Mouse (Mus musculus) CH12.LX (cell line): ENCODE measurements at regions not wholly inside any gene's neighbourhood (a gene's known extent, or its start where the extent isn't known, plus 50 kb on each side); places are given as distances from the start of the nearest gene placed in this dataset.

ENCODE experiments used
- DNase-seq: peaks from one replicate; pipeline ENCODE4 v3.0.0-alpha.2; 2013; ENCODE audit errors: extremely low read depth
- H3K27ac ChIP-seq: 2 replicates; pipeline ENCODE4 v1.5.1; 2012; ENCODE audit warnings: low read depth, mild to moderate bottlenecking, control low read depth, moderate library complexity; ENCODE audit not compliant: insufficient read depth
- H3K27me3 ChIP-seq: replicated peaks from 2 replicates; pipeline ENCODE3; 2012; ENCODE audit warnings: inconsistent platforms
- H3K36me3 ChIP-seq, 2 experiments: replicated peaks in 1 of 2; 2 replicates each; pipeline versions ENCODE3 to v1.6.1; 2012; ENCODE audit warnings: inconsistent platforms in 1 of 2, low read length in 1 of 2, mild to moderate bottlenecking in 1 of 2, mixed read lengths in 1 of 2, moderate library complexity in 1 of 2; ENCODE audit not compliant: control insufficient read depth in 1 of 2, insufficient read depth in 1 of 2
- H3K4me1 ChIP-seq, 2 experiments: 2 replicates each; pipeline ENCODE4 v1.6.1; 2012; ENCODE audit warnings: inconsistent platforms in 1 of 2, moderate library complexity in 1 of 2; ENCODE audit not compliant: insufficient read depth in 2 of 2, control insufficient read depth in 1 of 2
- H3K4me2 ChIP-seq: 2 replicates; pipeline ENCODE4 v1.6.1; 2012; ENCODE audit warnings: low read depth, mild to moderate bottlenecking, control low read depth; ENCODE audit not compliant: poor library complexity, insufficient read depth, severe bottlenecking
- H3K4me3 ChIP-seq, 3 experiments: fragments of 150-350 bp in 1 of 3; sonication (generic) in 1 of 3; replicated peaks in 1 of 3; 2 replicates each; pipeline versions ENCODE3 to v1.5.1; 2011 to 2012; ENCODE audit warnings: low read depth in 2 of 3, low read length in 2 of 3, mild to moderate bottlenecking in 2 of 3, moderate library complexity in 2 of 3, control low read depth in 1 of 3, improper control_type of control experiment in 1 of 3, inconsistent platforms in 1 of 3, mixed read lengths in 1 of 3; ENCODE audit not compliant: poor library complexity in 1 of 3
- H3K79me2 ChIP-seq: replicated peaks from 2 replicates; pipeline ENCODE4 v1.6.1; 2012; ENCODE audit warnings: mild to moderate bottlenecking, moderate library complexity; ENCODE audit not compliant: control insufficient read depth, poor library complexity, insufficient read depth, severe bottlenecking; ENCODE audit errors: extremely low read depth
- H3K9ac ChIP-seq: 2 replicates; pipeline ENCODE4 v1.6.1; 2012; ENCODE audit warnings: low read depth, mild to moderate bottlenecking, control low read depth, moderate library complexity; ENCODE audit not compliant: insufficient read depth
- H3K9me3 ChIP-seq: replicated peaks from 2 replicates; pipeline ENCODE3; 2012; ENCODE audit warnings: low read length, inconsistent platforms, mixed read lengths
- BHLHE40 ChIP-seq: IDR thresholded peaks from 2 replicates; pipeline ENCODE4 v1.6.1; 2011; ENCODE audit warnings: mild to moderate bottlenecking, low read depth, low read length, improper control_type of control experiment
- CHD2 ChIP-seq: IDR thresholded peaks from 2 replicates; pipeline ENCODE4 v1.6.1; 2011; ENCODE audit warnings: low read length, improper control_type of control experiment
- E2F4 ChIP-seq: IDR thresholded peaks from 2 replicates; pipeline ENCODE4 v1.6.1; 2011; ENCODE audit warnings: low read depth, low read length, improper control_type of control experiment; ENCODE audit not compliant: insufficient replicate concordance
- ETS1 ChIP-seq: conservative IDR thresholded peaks from 2 replicates; pipeline ENCODE4 v1.6.1; 2012; ENCODE audit warnings: low read depth, mild to moderate bottlenecking, inconsistent platforms, low read length, improper control_type of control experiment, moderate library complexity
- JUN ChIP-seq: IDR thresholded peaks from 2 replicates; pipeline ENCODE4 v1.6.1; 2011; ENCODE audit warnings: low read depth, mild to moderate bottlenecking, low read length, improper control_type of control experiment, moderate library complexity; ENCODE audit not compliant: insufficient read depth
- MAFK ChIP-seq: IDR thresholded peaks from 2 replicates; pipeline ENCODE4 v1.6.1; 2011; ENCODE audit warnings: low read length, improper control_type of control experiment; ENCODE audit not compliant: insufficient replicate concordance
- MAX ChIP-seq: IDR thresholded peaks from 2 replicates; pipeline ENCODE4 v1.6.1; 2011; ENCODE audit warnings: low read length, improper control_type of control experiment
- MAZ ChIP-seq: IDR thresholded peaks from 2 replicates; pipeline ENCODE4 v1.6.1; 2012; ENCODE audit warnings: low read depth, mild to moderate bottlenecking, inconsistent platforms, low read length, improper control_type of control experiment, moderate library complexity
- MYC ChIP-seq: IDR thresholded peaks from 2 replicates; pipeline ENCODE4 v1.6.1; 2011; ENCODE audit warnings: low read depth, mild to moderate bottlenecking, improper control_type of control experiment, low read length
- POLR2A ChIP-seq: IDR thresholded peaks from 2 replicates; pipeline ENCODE4 v1.6.1; 2011; ENCODE audit warnings: low read depth, mild to moderate bottlenecking, improper control_type of control experiment, low read length
- POLR2AphosphoS2 ChIP-seq: IDR thresholded peaks from 2 replicates; pipeline ENCODE4 v1.6.1; 2011; ENCODE audit warnings: low read depth, low read length, improper control_type of control experiment
- RCOR1 ChIP-seq: conservative IDR thresholded peaks from 2 replicates; pipeline ENCODE4 v1.6.1; 2012; ENCODE audit warnings: low read depth, mild to moderate bottlenecking, inconsistent platforms, low read length, improper control_type of control experiment
- SIN3A ChIP-seq: IDR thresholded peaks from 2 replicates; pipeline ENCODE4 v1.6.1; 2012; ENCODE audit warnings: low read length, improper control_type of control experiment, inconsistent platforms
- SMC3 ChIP-seq: IDR thresholded peaks from 2 replicates; pipeline ENCODE4 v1.6.1; 2011; ENCODE audit warnings: low read depth, low read length, improper control_type of control experiment
- TBP ChIP-seq: conservative IDR thresholded peaks from 2 replicates; pipeline ENCODE4 v1.6.1; 2011; ENCODE audit warnings: low read depth, low read length, improper control_type of control experiment
- USF2 ChIP-seq: conservative IDR thresholded peaks from 2 replicates; pipeline ENCODE4 v1.6.1; 2011; ENCODE audit warnings: low read depth, low read length, improper control_type of control experiment
- ZC3H11A ChIP-seq: IDR thresholded peaks from 2 replicates; pipeline ENCODE4 v1.6.1; 2012; ENCODE audit warnings: low read depth, mild to moderate bottlenecking, inconsistent platforms, low read length, improper control_type of control experiment
- ZNF384 ChIP-seq: IDR thresholded peaks from 2 replicates; pipeline ENCODE4 v1.6.1; 2012; ENCODE audit warnings: low read depth, low read length, improper control_type of control experiment, inconsistent platforms
- dilution Hi-C: fragments of 300-500 bp; cut with MboI; formaldehyde crosslinking; loops from 2 replicates; pipeline ENCODE4 v1.14.3; 2020; ENCODE audit warnings: low sequenced_read_pairs; ENCODE audit not compliant: extremely low pct_unique_long_range_greater_than_20kb, extremely low pct_ligation_motif_present
- in situ Hi-C: fragments of 300-500 bp; cut with MboI; formaldehyde crosslinking; loops from 3 replicates; pipeline ENCODE4 v1.14.3; 2019; ENCODE audit warnings: low sequenced_read_pairs, low pct_ligation_motif_present, low pct_unique_long_range_greater_than_20kb, mixed read lengths

- Histone ChIP-seq H3K27me3 (no peaks in the 10 kb centered on the region), H3K4me1 (no peaks in the 10 kb centered on the region), H3K4me2 (no peak overlapping the region), H3K36me3 (no peaks in the 10 kb centered on the region), H3K27ac (no peak overlapping the region), H3K79me2 (no peaks in the 10 kb centered on the region), H3K9ac (no peak overlapping the region), H3K9me3 (no peaks in the 10 kb centered on the region)
- DNase-seq, result no peak
- dilution Hi-C loops, result no loop called here
- no peak for TF ChIP-seq ZC3H11A
- no peak for TF ChIP-seq MAFK
- no peak for TF ChIP-seq USF2
- no peak for TF ChIP-seq SMC3
- TF ChIP-seq TBP, result no peak
- TF ChIP-seq ETS1, result no peak
- no peak for TF ChIP-seq MYC
- TF ChIP-seq RCOR1, result no peak
- TF ChIP-seq, all 38 proteins: peak for 0
- H3K4me3 ChIP-seq, result no peak overlapping the region
- in situ Hi-C loops, result no loop called here
Measured at GRCm38 (mm10) chr4:18696246-18696645, 909.0 kb upstream of the Gm12353 start.

- TF ChIP-seq MAFK (no peak), SIN3A (no peak), BHLHE40 (no peak), JUN (no peak), MAX (no peak), POLR2A (no peak), ZNF384 (no peak), USF2 (no peak), E2F4 (no peak), ZC3H11A (no peak), POLR2AphosphoS2 (no peak), MAZ (no peak), CHD2 (no peak)
- H3K4me1 ChIP-seq, result no peaks in the 10 kb centered on the region
- H3K9me3 ChIP-seq, result no peaks in the 10 kb centered on the region
- no peak for DNase-seq
- H3K36me3 ChIP-seq, result no peaks in the 10 kb centered on the region
- in situ Hi-C loops, result no loop called here
- H3K27me3 ChIP-seq, result no peaks in the 10 kb centered on the region
- no peak overlapping the region for H3K27ac ChIP-seq
- H3K4me3 ChIP-seq, result no peak overlapping the region
- no peak overlapping the region for H3K9ac ChIP-seq
- H3K79me2 ChIP-seq, result no peaks in the 10 kb centered on the region
- dilution Hi-C loops, result no loop called here
- no peak overlapping the region for H3K4me2 ChIP-seq
Measured at GRCm38 (mm10) chr4:18744241-18744640, 861.0 kb upstream of the Gm12353 start.
